Mouse (Mus musculus): ENCODE data around the gene Asb18. TPM values are rescaled to one million over a fixed set of nuclear protein-coding genes. Genes with fewer than 3 reads are reported as not detected.

Asb18 gene
- polyA plus RNA-seq (2015; fragmentation: Nextera tagmentation; extraction: Ambion mirVana): not detected in 2 replicates

GRCm38 (mm10) chr1:90014446-90014845 lies at the start of gene Asb18:
Gene Asb18 (minus strand): TSS chr1:90014666.
- Histone ChIP-seq H3K4me2 (ENCODE audit: low read depth, low read length) (no peak within 1 kb of the TSS), H3K9me3 (ENCODE audit: low read length) (no peaks in the 10 kb centered on the region), H3K4me3 (ENCODE audit: low read depth, low read length) (no peak within 1 kb of the TSS), H3K27me3 (ENCODE audit: insufficient read depth, low read length) (no peaks in the 10 kb centered on the region), H3K4me1 (ENCODE audit: insufficient read depth) (no peaks in the 10 kb centered on the region), H3K36me3 (replicated peaks; ENCODE audit: insufficient read depth, low read length) (no peaks in the 10 kb centered on the region), H3K9ac (replicated peaks) (no peak within 1 kb of the TSS), H3K27ac (ENCODE audit: low read depth) (no peak within 1 kb of the TSS)
- WGBS (ENCODE audit: insufficient replicate concordance): 67% methylated on average over 5 of the region's 5 CpGs
- DNase-seq (no peak), ATAC-seq (no peak)
- TF ChIP-seq CTCF (IDR thresholded peaks at IDR 0.05; ENCODE audit: low read depth): no peak
- no peak for TF ChIP-seq EP300 (IDR thresholded peaks at IDR 0.05; ENCODE audit: low read depth)

GRCm38 (mm10) chr1:90060599-90060998 lies 46.1 kb upstream of the Asb18 start:
- Histone ChIP-seq H3K4me1 (ENCODE audit: insufficient read depth) (no peaks in the 10 kb centered on the region), H3K36me3 (replicated peaks; ENCODE audit: insufficient read depth, low read length) (no peaks in the 10 kb centered on the region), H3K9me3 (ENCODE audit: low read length) (no peaks in the 10 kb centered on the region), H3K27me3 (ENCODE audit: insufficient read depth, low read length) (no peaks in the 10 kb centered on the region), H3K4me2 (ENCODE audit: low read depth, low read length) (no peak overlapping the region), H3K27ac (ENCODE audit: low read depth) (no peak overlapping the region), H3K9ac (replicated peaks) (no peak overlapping the region), H3K4me3 (ENCODE audit: low read depth, low read length) (no peak overlapping the region)
- DNase-seq (peak; percentile 48), ATAC-seq (no peak)
- 27% methylated on average over 7 of the region's 7 CpGs for WGBS (ENCODE audit: insufficient replicate concordance)
- TF ChIP-seq CTCF (IDR thresholded peaks at IDR 0.05; ENCODE audit: low read depth) (peak; percentile 74), EP300 (IDR thresholded peaks at IDR 0.05; ENCODE audit: low read depth) (no peak)

- no peak overlapping the region for H3K4me2 ChIP-seq (ENCODE audit: low read depth, low read length)
- DNase-seq (no peak), ATAC-seq (no peak)
- no peaks in the 10 kb centered on the region for H3K36me3 ChIP-seq (replicated peaks; ENCODE audit: insufficient read depth, low read length)
- H3K27ac ChIP-seq (ENCODE audit: low read depth): no peak overlapping the region
- H3K27me3 ChIP-seq (ENCODE audit: insufficient read depth, low read length): no peaks in the 10 kb centered on the region
- TF ChIP-seq EP300 (IDR thresholded peaks at IDR 0.05; ENCODE audit: low read depth): no peak
- no peak for TF ChIP-seq CTCF (IDR thresholded peaks at IDR 0.05; ENCODE audit: low read depth)
- no peak overlapping the region for H3K4me3 ChIP-seq (ENCODE audit: low read depth, low read length)
- WGBS (ENCODE audit: insufficient replicate concordance): 69% methylated on average over 3 of the region's 3 CpGs
- H3K9ac ChIP-seq (replicated peaks): no peak overlapping the region
- H3K9me3 ChIP-seq (ENCODE audit: low read length): no peaks in the 10 kb centered on the region
- no peaks in the 10 kb centered on the region for H3K4me1 ChIP-seq (ENCODE audit: insufficient read depth)
Observed at GRCm38 (mm10) chr1:90060054-90060453, 45.6 kb upstream of the Asb18 start.

- DNase-seq (no peak), ATAC-seq (no peak)
- H3K4me3 ChIP-seq (ENCODE audit: low read depth, low read length): no peak overlapping the region
- 75% methylated on average over 4 of the region's 4 CpGs for WGBS (ENCODE audit: insufficient replicate concordance)
- H3K4me2 ChIP-seq (ENCODE audit: low read depth, low read length): no peak overlapping the region
- no peak overlapping the region for H3K27ac ChIP-seq (ENCODE audit: low read depth)
- 0 out of 2 replicates have a peak, but pooled peaks cover 3% of the 10 kb centered on the region for H3K27me3 ChIP-seq (ENCODE audit: insufficient read depth, low read length)
- H3K4me1 ChIP-seq (ENCODE audit: insufficient read depth): no peaks in the 10 kb centered on the region
- no peak for TF ChIP-seq EP300 (IDR thresholded peaks at IDR 0.05; ENCODE audit: low read depth)
- TF ChIP-seq CTCF (IDR thresholded peaks at IDR 0.05; ENCODE audit: low read depth): no peak
- no peaks in the 10 kb centered on the region for H3K36me3 ChIP-seq (replicated peaks; ENCODE audit: insufficient read depth, low read length)
- no peaks in the 10 kb centered on the region for H3K9me3 ChIP-seq (ENCODE audit: low read length)
- H3K9ac ChIP-seq (replicated peaks): no peak overlapping the region
Observed at GRCm38 (mm10) chr1:90054991-90055390, 40.5 kb upstream of the Asb18 start.

GRCm38 (mm10) chr1:90051347-90051746 lies 36.9 kb upstream of the Asb18 start:
- ATAC-seq (no peak), DNase-seq (peak; percentile 30)
- 11% methylated on average over 5 of the region's 5 CpGs for WGBS (ENCODE audit: insufficient replicate concordance)
- 0 out of 2 replicates have a peak, but pooled peaks cover 3% of the 10 kb centered on the region for H3K27me3 ChIP-seq (ENCODE audit: insufficient read depth, low read length)
- H3K9me3 ChIP-seq (ENCODE audit: low read length): no peaks in the 10 kb centered on the region
- H3K36me3 ChIP-seq (replicated peaks; ENCODE audit: insufficient read depth, low read length): no peaks in the 10 kb centered on the region
- H3K9ac ChIP-seq (replicated peaks): no peak overlapping the region
- no peak overlapping the region for H3K4me3 ChIP-seq (ENCODE audit: low read depth, low read length)
- H3K4me2 ChIP-seq (ENCODE audit: low read depth, low read length): no peak overlapping the region
- TF ChIP-seq EP300 (IDR thresholded peaks at IDR 0.05; ENCODE audit: low read depth): no peak
- peak; percentile 75 for TF ChIP-seq CTCF (IDR thresholded peaks at IDR 0.05; ENCODE audit: low read depth)
- no peaks in the 10 kb centered on the region for H3K4me1 ChIP-seq (ENCODE audit: insufficient read depth)
- H3K27ac ChIP-seq (ENCODE audit: low read depth): no peak overlapping the region

- Histone ChIP-seq H3K9me3 (ENCODE audit: low read length) (no peaks in the 10 kb centered on the region), H3K9ac (replicated peaks) (no peak overlapping the region), H3K4me3 (ENCODE audit: low read depth, low read length) (no peak overlapping the region), H3K27ac (ENCODE audit: low read depth) (no peak overlapping the region), H3K36me3 (replicated peaks; ENCODE audit: insufficient read depth, low read length) (no peaks in the 10 kb centered on the region), H3K27me3 (ENCODE audit: insufficient read depth, low read length) (0 out of 2 replicates have a peak, but pooled peaks cover 3% of the 10 kb centered on the region), H3K4me2 (ENCODE audit: low read depth, low read length) (no peak overlapping the region), H3K4me1 (ENCODE audit: insufficient read depth) (no peaks in the 10 kb centered on the region)
- ATAC-seq (no peak), DNase-seq (no peak)
- 30% methylated on average over 20 of the region's 20 CpGs for WGBS (ENCODE audit: insufficient replicate concordance)
- TF ChIP-seq CTCF (IDR thresholded peaks at IDR 0.05; ENCODE audit: low read depth): no peak
Observed at GRCm38 (mm10) chr1:90050046-90050739, 35.7 kb upstream of the Asb18 start.

Measured in liver, postnatal 0 days (tissue).